Mouse (Mus musculus) G1E (cell line): ENCODE data around the gene Hccs. TPM values are rescaled to one million over a fixed set of nuclear protein-coding genes. Genes with fewer than 3 reads are reported as not detected.

Experiments
- ATAC-seq: 2 replicates; pipeline ENCODE4 v1.8.0; 2016; ENCODE audit warnings: mild to moderate bottlenecking; ENCODE audit not compliant: insufficient number of reproducible peaks, poor library complexity, low FRiP score, severe bottlenecking; ENCODE audit errors: extremely low read depth
- DNase-seq: peaks from one replicate; pipeline ENCODE4 v3.0.0; 2012; ENCODE audit warnings: low spot score
- H3K27me3 ChIP-seq: 2 replicates; pipeline ENCODE4 v1.6.1; 2012; ENCODE audit warnings: mild to moderate bottlenecking, low read length, inconsistent platforms; ENCODE audit not compliant: insufficient read depth
- H3K36me3 ChIP-seq: replicated peaks from 2 replicates; pipeline ENCODE3; 2012; ENCODE audit warnings: mild to moderate bottlenecking, inconsistent platforms
- H3K4me1 ChIP-seq: 2 replicates; pipeline ENCODE4 v1.6.1; 2012; ENCODE audit warnings: low read depth, low read length, inconsistent platforms, mixed read lengths; ENCODE audit not compliant: insufficient read depth
- H3K4me3 ChIP-seq: 2 replicates; pipeline ENCODE4 v1.5.1; 2012; ENCODE audit warnings: low read depth, mild to moderate bottlenecking, inconsistent platforms, low read length, moderate library complexity, mixed read lengths
- H3K9me3 ChIP-seq: replicated peaks from 2 replicates; pipeline ENCODE4 v1.6.1; 2012; ENCODE audit warnings: inconsistent platforms
- CTCF ChIP-seq: IDR thresholded peaks from 2 replicates; pipeline ENCODE4 v1.5.1; 2012; ENCODE audit warnings: low read depth, low read length, inconsistent platforms, mixed read lengths
- GATA1 ChIP-seq: IDR thresholded peaks from 2 replicates; pipeline ENCODE4 v1.6.1; 2012; ENCODE audit warnings: borderline replicate concordance, low read length, inconsistent platforms, mixed read lengths
- GATA2 ChIP-seq: IDR thresholded peaks from 2 replicates; pipeline ENCODE4 v1.6.1; 2012; ENCODE audit warnings: low read depth, low read length, inconsistent platforms, borderline replicate concordance
- POLR2AphosphoS5 ChIP-seq: IDR thresholded peaks from 2 replicates; pipeline ENCODE4 v1.6.1; 2012; ENCODE audit warnings: low read depth, low read length, inconsistent platforms; ENCODE audit not compliant: insufficient replicate concordance
- TAL1 ChIP-seq: conservative IDR thresholded peaks from 2 replicates; pipeline ENCODE4 v1.6.1; 2012; ENCODE audit warnings: low read depth, low read length, inconsistent platforms, mixed read lengths
- polyA plus RNA-seq: library from polyadenylated mRNA; stranded (reverse); fragments of >175 nt; gene quantifications from 2 replicates; pipeline ENCODE4 v1.2.3, GENCODE M21; 2012
- total RNA-seq, 2 experiments: library from RNA; stranded (forward) in 1 of 2; stranded (reverse) in 1 of 2; fragments of 200-1000 nt in 1 of 2; fragments of >200 nt in 1 of 2; fragmentation: Nextera tagmentation in 1 of 2; gene quantifications; 2 replicates each; pipeline ENCODE4 v1.2.3; 2014 to 2017

Hccs gene
- total and polyA plus RNA-seq, 3 experiments = 8.8 to 67.2 (median 40.0) TPM

- no peak for DNase-seq
- H3K9me3 ChIP-seq = no peaks in the 10 kb centered on the region
- ATAC-seq = no peak
- no peaks in the 10 kb centered on the region for H3K27me3 ChIP-seq
- no peak for TF ChIP-seq GATA1
- TF ChIP-seq POLR2AphosphoS5 = no peak
- no peak for TF ChIP-seq TAL1
- TF ChIP-seq GATA2 = no peak
- TF ChIP-seq CTCF = no peak
- no peak overlapping the region for H3K4me3 ChIP-seq
- H3K4me1 ChIP-seq = no peaks in the 10 kb centered on the region
- H3K36me3 ChIP-seq = peaks cover 52% of the 10 kb centered on the region
Measured at GRCm38 (mm10) chrX:169262212-169262611, 58.0 kb downstream of the Hccs start.

- no peak for TF ChIP-seq CTCF
- no peak for TF ChIP-seq GATA2
- DNase-seq (no peak), ATAC-seq (no peak)
- Histone ChIP-seq H3K4me1 (no peaks in the 10 kb centered on the region), H3K36me3 (peaks cover 59% of the 10 kb centered on the region), H3K27me3 (no peaks in the 10 kb centered on the region), H3K4me3 (no peak overlapping the region), H3K9me3 (no peaks in the 10 kb centered on the region)
Measured at GRCm38 (mm10) chrX:169261034-169261433, 59.1 kb downstream of the Hccs start.

GRCm38 (mm10) chrX:169256741-169257140 lies 63.4 kb downstream of the Hccs start:
- ATAC-seq = no peak
- TF ChIP-seq POLR2AphosphoS5 (no peak), GATA1 (no peak), GATA2 (no peak), TAL1 (no peak), CTCF (no peak)
- H3K27me3 ChIP-seq = no peaks in the 10 kb centered on the region
- no peak for DNase-seq
- no peaks in the 10 kb centered on the region for H3K9me3 ChIP-seq
- H3K4me3 ChIP-seq = no peak overlapping the region
- H3K36me3 ChIP-seq = peaks cover 40% of the 10 kb centered on the region
- no peaks in the 10 kb centered on the region for H3K4me1 ChIP-seq

- Histone ChIP-seq H3K4me1 (no peaks in the 10 kb centered on the region), H3K4me3 (no peak overlapping the region), H3K27me3 (no peaks in the 10 kb centered on the region), H3K9me3 (no peaks in the 10 kb centered on the region), H3K36me3 (peaks cover 37% of the 10 kb centered on the region)
- DNase-seq (no peak), ATAC-seq (no peak)
- TF ChIP-seq GATA2 = no peak
- no peak for TF ChIP-seq GATA1
- no peak for TF ChIP-seq CTCF
- TF ChIP-seq TAL1 = no peak
- no peak for TF ChIP-seq POLR2AphosphoS5
Measured at GRCm38 (mm10) chrX:169255915-169256314, 64.3 kb downstream of the Hccs start.

GRCm38 (mm10) chrX:169222357-169223062 lies 97.7 kb downstream of the Hccs start:
- no peaks in the 10 kb centered on the region for H3K27me3 ChIP-seq
- TF ChIP-seq GATA1 (no peak), CTCF (no peak), POLR2AphosphoS5 (no peak), GATA2 (no peak), TAL1 (no peak)
- no peak overlapping the region for H3K4me3 ChIP-seq
- ATAC-seq (no peak), DNase-seq (no peak)
- H3K4me1 ChIP-seq = peaks cover 17% of the 10 kb centered on the region; the same call in 1 of the 2 replicates
- peaks cover 9% of the 10 kb centered on the region for H3K36me3 ChIP-seq
- no peaks in the 10 kb centered on the region for H3K9me3 ChIP-seq

DNA sequence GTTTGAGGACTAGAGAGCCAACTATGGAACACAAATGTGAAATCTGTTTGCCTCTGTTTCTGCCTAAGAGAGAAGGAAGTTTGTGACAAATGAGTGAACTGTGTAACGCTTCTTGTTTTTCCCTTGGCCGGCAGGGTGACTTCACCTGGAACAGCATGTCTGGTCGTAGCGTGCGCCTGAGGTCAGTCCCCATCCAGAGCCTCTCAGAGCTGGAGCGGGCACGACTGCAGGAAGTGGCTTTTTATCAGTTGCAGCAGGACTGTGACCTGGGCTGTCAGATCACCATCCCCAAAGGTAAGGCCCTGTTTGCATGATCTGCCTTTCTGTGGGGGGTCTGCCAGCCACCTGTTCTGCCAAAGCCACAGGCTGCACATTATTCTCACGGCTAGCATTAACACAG lies 100.1 kb downstream of the Hccs start:
- H3K9me3 ChIP-seq = no peaks in the 10 kb centered on the region
- H3K4me1 ChIP-seq = peaks cover 17% of the 10 kb centered on the region; the same call in 1 of the 2 replicates
- peaks cover 9% of the 10 kb centered on the region for H3K36me3 ChIP-seq
- DNase-seq (peak; percentile 1), ATAC-seq (peak; percentile 95)
- peak overlapping the region; percentile 40; the same call in 1 of the 2 replicates for H3K4me3 ChIP-seq
- no peaks in the 10 kb centered on the region for H3K27me3 ChIP-seq
- no peak for TF ChIP-seq POLR2AphosphoS5
- peak; percentile 50 for TF ChIP-seq TAL1
- TF ChIP-seq GATA1 = no peak

- TF ChIP-seq GATA1 (no peak), CTCF (no peak)
- no peak for DNase-seq
- no peak for ATAC-seq
Measured at GRCm38 (mm10) chrX:169210019-169210418, 110.2 kb downstream of the Hccs start.

More at GRCm38 (mm10) chrX:169210019-169210418, 110.2 kb downstream of the Hccs start:
- Histone ChIP-seq H3K9me3 (no peaks in the 10 kb centered on the region), H3K4me1 (peaks cover 5% of the 10 kb centered on the region; the same call in 1 of the 2 replicates), H3K27me3 (no peaks in the 10 kb centered on the region), H3K4me3 (no peak overlapping the region), H3K36me3 (peaks cover 2% of the 10 kb centered on the region)

Other genes starting within 250 kb of the Hccs start
- not detected in 2 replicates for gene Amelx, start 133.2 kb downstream of the Hccs start, total RNA-seq (2014; fragmentation: Nextera tagmentation)
- not detected in 2 replicates for gene Amelx, start 133.2 kb downstream of the Hccs start, total RNA-seq (2017)
- gene Amelx, start 133.2 kb downstream of the Hccs start, polyA plus RNA-seq = not detected in 2 replicates